Mouse (Mus musculus): ENCODE results near the gene Car6. TPM values are rescaled to one million over a fixed set of nuclear protein-coding genes. Genes with fewer than 3 reads are reported as not detected.

Car6 gene
- total RNA-seq, 4 experiments from 2014 or later: not detected

DNA sequence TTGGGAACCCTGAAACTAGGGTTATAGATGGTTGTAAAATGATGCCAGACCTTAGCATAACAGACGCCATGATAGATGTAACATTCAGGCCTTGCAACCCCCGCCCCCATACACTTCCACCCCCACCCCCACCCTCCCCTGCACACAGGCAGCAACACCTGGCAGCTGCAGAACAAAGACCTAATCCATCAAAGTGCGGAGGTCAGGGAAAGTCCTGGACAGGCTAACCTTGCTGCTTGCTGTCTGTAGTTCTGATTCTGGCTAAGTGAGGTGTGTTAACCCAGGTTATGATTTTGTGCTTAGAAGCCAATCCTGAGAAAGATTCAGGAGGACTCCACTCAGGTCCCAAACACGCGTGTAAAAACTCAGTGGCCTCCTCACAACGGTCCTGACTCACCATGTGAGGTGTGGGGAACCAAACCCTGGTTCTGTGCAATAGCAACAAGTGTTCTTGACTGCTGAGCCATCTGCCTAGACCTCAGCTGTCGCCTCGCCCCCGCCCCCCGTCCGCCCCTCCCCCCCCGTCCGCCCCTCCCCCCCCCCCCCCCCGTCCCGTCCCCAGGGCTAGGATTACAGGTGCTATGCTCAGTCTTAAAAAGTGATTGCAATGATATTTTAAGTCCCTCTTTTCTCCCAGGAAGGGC, 28.7 kb upstream of the Car6 start:
- no peak for DNase-seq (ENCODE audit: low spot score in 2 of 2)

GRCm38 (mm10) chr4:150228581-150229348, 27.6 kb upstream of the Car6 start:
- DNase-seq (ENCODE audit: low spot score in 2 of 2): no peak

DNA sequence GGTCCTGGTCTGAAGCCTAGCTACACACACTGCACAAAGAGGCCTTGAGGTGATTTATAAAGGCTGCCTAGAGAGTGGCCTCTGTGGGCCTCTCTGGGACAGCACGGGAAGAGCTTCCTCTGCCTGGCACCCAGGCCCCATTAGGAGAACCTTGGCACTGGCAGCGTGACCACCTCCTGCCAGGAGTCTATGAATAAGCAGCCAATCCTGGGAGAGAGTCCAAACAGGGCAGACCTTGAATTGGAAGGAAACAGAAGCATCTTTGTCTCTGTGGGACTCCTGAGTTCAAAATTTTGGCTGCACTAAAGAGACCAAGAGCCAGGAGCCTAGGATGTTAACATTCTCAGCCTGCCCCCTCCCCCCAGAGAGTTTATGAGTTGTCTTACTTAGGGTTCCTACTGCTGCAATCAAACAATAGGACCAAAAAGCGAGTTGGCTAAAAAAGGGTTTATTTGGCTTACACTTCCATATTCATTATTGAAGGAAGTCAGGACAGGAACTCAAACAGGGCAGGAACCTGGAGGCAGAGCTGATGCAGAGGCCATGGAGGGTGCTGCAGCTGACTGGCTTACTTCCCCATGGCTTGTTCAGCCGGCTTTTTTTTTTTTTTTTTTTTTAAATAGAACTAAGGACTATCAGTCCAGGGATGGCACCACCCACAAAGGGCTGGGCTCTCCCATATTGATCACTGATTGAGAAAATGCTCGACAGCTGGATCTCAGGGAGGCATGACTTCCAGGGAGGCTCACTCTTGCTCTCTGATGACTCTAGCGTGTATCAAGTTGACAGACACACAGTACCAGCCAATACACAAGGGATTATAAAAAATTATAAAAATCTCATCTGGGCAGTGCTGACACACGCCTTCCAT, 25.9 kb upstream of the Car6 start:
- DNase-seq (ENCODE audit: low spot score in 2 of 2): peak; percentile 57 to 76

DNA sequence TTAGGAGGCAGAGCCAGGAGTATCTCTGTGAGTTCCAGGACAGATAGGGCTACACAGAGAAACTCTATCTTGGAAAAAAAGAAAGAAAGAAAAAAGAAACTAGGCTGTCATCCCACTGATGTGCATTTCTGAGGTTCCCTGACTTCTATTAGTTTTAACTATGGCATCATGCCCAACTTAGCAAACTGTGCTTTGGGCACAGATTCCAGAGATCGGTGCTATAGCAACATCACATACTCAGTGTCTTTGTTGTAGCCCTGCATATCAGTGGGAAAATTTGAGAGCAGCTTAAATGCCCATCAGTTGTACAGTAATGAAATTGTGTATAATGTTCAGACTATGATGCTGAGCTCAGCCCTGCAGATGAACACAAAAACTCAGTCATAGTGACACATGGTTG, 24.6 kb upstream of the Car6 start:
- DNase-seq (ENCODE audit: low spot score in 2 of 2): no peak

DNA sequence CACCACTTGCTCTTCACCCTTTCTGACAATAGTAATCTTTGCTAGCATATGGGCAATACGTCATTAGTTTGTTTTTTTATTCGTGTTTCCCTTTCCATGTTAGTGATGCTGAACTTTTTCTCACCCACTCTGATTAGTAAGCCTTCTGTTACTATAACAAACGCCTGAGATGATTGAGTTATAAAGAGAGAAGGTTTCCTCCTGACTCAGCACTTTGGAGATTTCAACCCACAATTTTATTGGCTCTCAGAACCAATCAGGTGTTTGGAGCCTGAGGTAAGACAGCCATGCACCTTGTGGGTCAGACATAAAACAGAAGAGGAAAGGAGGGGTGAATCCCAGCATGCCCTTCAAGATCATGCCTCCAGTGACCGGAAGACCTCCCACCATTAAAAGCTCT, 22.7 kb upstream of the Car6 start:
- no peak for DNase-seq (ENCODE audit: low spot score in 2 of 2)

DNA sequence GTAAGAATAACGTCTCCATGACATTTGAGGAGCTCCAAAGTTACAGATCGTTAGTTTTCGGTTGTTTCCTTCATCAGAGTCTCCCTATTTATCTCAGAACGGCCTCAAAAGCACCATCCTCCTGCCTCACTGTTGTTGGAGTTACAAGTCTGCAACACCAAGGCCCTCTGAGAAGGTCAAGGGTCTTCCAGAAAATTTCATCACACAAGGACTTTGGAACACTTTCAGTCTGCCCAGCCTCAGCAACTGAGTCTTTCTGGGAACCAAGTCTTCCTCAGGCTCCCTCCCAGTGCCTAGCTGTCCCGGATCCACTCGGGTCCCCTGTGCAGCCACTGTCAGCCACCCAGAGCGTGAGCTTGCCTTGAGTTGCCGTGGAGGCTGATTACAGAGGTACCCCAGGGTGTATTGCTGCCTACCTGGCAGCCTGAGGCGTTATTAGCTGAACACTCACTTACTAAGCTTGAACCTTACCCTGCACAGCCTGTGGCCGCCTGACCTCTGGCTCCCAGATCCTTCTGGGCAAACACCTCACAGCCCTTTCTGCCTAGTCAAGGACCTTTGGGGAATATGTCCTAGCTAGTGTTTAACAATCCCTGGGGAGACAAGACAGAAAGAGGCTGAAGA, 20.0 kb upstream of the Car6 start:
- no peak for DNase-seq (ENCODE audit: low spot score in 2 of 2)

DNA sequence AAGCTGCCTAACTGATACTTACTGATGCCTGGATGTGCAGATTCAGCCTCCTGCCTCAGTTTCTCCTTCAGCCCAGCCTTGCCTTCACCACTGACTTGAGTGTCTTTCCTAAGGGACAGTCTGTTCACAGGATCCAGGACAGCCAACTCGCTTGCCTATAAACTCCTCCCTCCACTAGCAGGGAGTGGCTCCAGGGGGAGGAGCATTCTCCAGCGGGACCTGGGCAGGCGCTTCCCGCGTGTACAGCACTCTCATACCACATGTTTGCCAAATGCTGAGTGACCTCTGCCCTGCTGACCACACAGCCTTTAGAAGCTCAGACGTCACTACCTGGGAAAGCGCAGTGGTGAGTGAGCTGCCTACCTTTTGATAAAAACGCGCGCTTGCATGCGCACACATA, 19.5 kb upstream of the Car6 start:
- DNase-seq (ENCODE audit: low spot score in 2 of 2): peak in 1 of 2 experiments; percentile 49

DNA sequence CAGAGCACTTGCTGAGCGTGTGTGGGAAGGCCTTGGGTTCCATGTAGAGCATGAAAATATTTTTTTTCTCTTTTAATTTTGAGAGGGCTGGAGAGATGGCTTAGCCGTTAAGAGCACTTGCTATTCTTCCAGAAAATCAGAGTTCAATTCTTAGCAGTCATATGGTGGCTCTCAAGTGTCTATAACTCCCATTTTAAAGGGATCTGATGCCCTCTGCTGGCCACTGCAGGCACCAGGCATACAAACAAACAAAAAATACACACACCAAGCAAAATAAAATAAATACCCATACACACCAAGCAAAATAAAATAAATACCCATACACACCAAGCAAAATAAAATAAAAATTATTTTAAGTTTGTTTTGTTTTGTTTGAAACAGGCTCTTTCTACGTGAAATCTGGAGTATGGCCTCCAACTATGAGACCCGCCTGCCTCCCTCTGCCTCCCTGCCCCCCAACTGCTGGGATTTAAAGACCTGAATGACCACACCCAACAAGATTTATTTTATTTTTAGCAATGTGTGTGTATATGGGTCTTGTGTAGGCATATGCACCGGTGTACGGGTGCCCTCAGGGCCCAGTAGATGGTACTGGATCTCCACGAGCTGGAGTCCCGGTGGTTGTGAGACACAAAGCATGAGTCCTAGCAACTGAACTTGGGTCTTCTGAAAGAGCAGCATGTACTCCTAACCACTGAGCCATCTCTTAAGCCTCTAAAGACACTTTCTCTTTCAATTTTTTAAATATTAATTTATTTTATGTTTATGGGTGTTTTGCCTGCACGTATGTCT, 18.6 kb upstream of the Car6 start:
- DNase-seq (ENCODE audit: low spot score in 2 of 2): no peak

DNA sequence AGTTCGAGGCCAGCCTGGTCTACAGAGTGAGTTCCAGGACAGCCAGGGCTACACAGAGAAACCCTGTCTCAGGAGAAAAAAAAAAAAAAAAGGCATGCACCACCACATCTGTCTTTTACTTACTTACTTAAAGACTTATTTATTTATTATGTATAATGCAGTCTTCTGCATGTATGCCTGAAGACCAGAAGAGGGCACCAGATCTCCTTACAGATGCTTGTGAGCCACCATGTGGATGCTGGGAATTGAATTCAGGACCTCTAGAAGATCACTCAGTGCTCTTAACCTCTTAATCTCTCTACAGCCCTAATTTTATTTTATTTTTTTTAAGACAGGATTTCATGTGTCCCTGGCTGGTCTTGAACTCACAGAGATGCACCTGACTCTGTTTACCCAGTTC, 16.8 kb upstream of the Car6 start:
- DNase-seq (ENCODE audit: low spot score in 2 of 2): no peak

DNA sequence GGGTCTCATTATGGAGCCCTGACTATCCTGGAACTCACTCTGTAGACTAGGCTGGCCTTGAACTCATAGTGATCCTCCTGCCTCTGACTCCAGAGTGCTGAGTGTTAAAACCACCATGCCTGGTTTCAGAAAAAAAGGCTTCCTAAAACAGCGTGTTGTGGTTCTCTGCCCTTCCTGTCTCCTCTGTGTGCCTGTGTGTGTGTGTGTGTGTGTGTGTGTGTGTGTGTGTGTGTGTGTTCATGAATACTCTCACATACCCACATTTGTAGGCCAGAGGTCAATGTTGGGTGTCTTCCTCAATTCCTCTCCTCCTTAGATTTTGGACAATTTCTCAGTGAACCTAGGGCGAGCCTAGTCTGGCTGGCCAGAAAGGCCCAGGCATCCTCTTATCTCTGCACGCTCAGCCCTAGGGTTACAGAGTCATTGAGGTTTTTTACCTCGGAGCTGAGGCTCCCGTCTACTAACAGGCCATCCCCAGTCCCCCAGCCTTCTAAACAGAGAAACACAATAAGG, 16.0 kb upstream of the Car6 start:
- no peak for DNase-seq (ENCODE audit: low spot score in 2 of 2)

DNA sequence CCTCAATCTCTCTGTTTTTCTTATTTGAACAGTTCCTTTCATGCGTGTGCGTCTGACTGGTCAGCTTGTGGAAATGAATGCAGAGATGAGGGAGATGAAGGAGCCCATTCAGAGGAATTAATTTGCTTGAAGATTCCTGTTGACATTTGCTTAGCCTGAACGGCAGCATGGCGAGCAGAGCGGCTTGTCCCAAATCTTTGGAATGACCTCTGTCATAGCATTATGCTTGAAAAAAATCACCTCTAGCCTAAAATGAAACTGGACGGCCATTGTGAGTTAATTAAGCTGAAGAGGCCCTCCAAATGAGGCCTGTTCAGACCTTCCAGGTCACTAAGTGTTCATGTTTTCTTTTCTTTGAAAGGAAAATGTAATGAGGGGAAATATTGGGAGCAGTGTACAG, 15.3 kb upstream of the Car6 start:
- DNase-seq (ENCODE audit: low spot score in 2 of 2): no peak

DNA sequence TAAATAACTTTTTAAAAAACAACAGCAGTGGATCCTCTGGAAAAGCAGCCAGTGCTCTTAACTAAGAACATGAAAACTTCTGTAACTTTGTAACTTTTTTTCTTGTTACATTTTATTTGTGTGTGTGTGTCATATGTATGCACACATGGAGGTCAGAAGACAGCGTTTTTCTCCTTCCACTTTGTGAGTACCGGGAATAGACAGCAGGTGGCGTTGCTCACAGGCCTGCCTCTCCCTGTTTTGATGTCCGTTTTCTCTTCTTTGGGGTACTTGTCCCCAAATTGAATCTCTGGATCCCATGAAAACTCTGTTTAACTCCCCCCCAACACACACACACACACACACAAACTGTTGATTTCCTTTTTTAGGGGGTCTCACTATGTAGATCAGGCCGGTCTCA, 12.8 kb upstream of the Car6 start:
- no peak for DNase-seq (ENCODE audit: low spot score in 2 of 2)

DNA sequence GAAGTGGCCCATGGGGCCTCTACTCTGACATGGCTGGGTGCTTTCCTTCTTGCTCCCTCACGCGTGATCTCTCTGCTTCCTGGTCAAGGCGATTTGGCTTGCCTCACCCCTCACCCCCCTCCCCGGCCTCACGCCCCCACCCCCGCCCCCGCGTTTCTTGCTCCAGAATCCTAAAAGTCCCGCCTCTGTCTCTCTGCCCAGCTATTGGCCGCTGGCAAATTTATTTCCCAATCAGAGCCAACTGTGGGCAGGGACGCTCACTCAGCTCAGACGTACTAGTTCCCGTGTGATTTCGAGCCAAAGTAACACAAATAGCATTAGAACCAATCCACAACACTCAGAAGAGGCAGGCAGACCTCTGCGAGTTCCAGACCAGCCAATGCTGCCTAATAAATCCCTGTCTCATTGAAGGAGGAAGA, 11.4 kb upstream of the Car6 start:
- no peak for DNase-seq (ENCODE audit: low spot score in 2 of 2)

DNA sequence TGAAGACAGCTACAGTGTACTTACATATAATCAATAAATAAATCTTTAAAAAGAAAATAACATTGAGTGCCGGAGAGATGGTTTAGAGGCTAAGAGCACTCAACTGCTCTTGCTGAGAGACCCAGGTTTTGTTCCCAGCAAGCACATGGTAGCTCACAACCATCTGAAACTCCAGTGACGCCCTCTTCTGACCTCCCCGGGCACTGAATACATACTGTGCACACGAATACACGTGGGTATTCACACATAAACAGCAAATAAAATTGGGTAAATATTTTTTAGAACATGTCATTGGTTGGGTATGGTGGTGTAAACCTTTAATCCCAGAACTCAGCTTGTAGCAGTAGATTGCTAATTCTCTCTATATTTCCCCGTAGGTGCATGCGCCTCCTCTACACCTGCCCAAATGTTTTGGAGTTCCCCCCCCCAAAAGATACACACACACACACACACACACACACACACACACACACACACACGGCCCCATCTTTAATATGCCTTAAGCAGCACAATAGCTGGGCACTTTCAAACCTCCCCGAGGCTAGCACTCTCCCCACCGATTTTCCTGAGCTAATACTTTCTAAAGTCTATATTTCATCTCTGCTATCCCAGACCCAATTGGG, 10.9 kb upstream of the Car6 start:
- no peak for DNase-seq (ENCODE audit: low spot score in 2 of 2)

- DNase-seq (ENCODE audit: low spot score in 2 of 2): no peak
Observed at GRCm38 (mm10) chr4:150210306-150210705, 9.2 kb upstream of the Car6 start.

DNA sequence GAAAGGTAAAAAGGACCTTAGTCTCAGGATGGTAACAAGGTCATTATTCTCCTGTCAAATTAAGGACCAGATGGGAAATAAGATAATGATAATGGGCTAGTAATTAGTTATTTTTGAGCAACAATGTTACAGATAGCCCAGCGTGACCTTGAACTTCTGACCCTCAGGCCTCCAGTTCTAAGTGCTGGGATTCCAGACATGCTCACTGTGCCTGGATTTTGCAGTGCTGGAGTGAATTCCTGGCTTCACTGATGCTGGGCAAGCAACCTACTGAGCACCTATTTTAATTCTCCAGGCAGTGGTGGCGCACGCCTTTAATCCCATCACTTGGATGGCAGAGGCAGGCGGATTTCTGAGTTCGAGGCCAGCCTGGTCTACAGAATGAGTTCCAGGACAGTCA, 8.6 kb upstream of the Car6 start:
- no peak for DNase-seq (ENCODE audit: low spot score in 2 of 2)

- DNase-seq (ENCODE audit: low spot score in 2 of 2): no peak
Observed at GRCm38 (mm10) chr4:150204877-150205276, 3.7 kb upstream of the Car6 start.

DNA sequence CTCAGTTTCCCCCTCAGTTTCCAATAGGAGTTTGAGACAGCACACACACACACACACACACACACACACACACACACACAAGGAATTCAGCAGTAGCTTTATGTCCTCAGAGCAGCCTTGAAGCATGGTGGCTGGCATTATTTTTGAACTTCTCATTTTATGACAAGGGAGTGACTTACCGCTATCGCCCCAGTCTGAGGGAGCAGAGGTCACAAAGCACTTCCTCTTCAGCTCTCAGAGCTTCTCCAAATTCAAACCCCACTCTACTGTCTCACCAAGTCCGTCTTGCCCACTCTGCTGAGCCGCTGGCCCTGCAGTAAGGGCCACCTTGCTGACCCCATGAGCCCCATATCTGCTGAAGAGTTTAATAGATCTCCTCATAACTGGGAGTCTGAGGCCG, 1.6 kb upstream of the Car6 start:
- DNase-seq (ENCODE audit: low spot score in 2 of 2): no peak

- DNase-seq (ENCODE audit: low spot score in 2 of 2): no peak
Observed at GRCm38 (mm10) chr4:150198268-150198667, 2.9 kb downstream of the Car6 start.

DNA sequence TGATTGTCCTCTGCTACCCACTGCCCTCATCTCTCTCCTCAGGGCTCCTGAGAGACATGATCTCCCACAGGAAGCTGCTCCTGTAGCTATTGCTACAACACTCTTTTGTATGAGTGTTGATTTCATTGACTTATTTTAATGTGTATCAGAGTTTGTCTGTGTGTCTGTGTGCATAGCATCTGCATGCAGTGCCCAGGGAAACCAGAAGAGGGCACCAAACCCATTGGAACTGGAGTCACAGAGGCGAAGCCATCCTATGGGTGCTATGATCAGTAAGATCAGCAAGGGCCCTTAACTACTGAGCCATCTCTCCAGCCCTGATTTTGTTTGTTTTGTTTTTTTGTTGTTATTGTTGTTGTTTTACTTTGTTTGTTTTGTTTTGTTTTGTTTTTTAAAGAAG, 7.2 kb downstream of the Car6 start:
- DNase-seq (ENCODE audit: low spot score in 2 of 2): no peak
